Mouse (Mus musculus) limb, embryonic 12.5 days (tissue): Measurements from ENCODE around the gene Synj2bp. TPM values are rescaled to one million over a fixed set of nuclear protein-coding genes. Genes with fewer than 3 reads are reported as not detected.
"Not testable (repeated sequence)": the region's sequence is repeated elsewhere in the genome, so short reads cannot be mapped to it uniquely, and the experiment has no call there.

ENCODE experiments used
- ATAC-seq: fragments of 200-750 bp; cut with Nextera tagmentation; 2 replicates; pipeline ENCODE4 v1.8.0; 2017; ENCODE audit warnings: low read depth, moderate TSS enrichment; ENCODE audit not compliant: insufficient number of reproducible peaks, insufficient read depth, low FRiP score, low TSS enrichment
- H3K27ac ChIP-seq: fragments of 300-500 bp; sonication (generic); 2 replicates; pipeline ENCODE4 v1.5.1; 2016; ENCODE audit warnings: mild to moderate bottlenecking, moderate library complexity
- H3K27me3 ChIP-seq: fragments of 300-500 bp; sonication (generic); 2 replicates; pipeline ENCODE4 v1.6.1; 2016; ENCODE audit warnings: mild to moderate bottlenecking, moderate library complexity
- H3K36me3 ChIP-seq: fragments of 300-500 bp; sonication (generic); 2 replicates; pipeline ENCODE4 v1.6.1; 2016; ENCODE audit warnings: mild to moderate bottlenecking, moderate library complexity
- H3K4me1 ChIP-seq: fragments of 300-500 bp; sonication (generic); replicated peaks from 2 replicates; pipeline ENCODE4 v1.6.1; 2016
- H3K4me2 ChIP-seq: fragments of 300-500 bp; sonication (generic); 2 replicates; pipeline ENCODE4 v1.6.1; 2016; ENCODE audit warnings: mild to moderate bottlenecking, moderate library complexity
- H3K4me3 ChIP-seq: fragments of 300-500 bp; sonication (generic); replicated peaks from 2 replicates; pipeline ENCODE4 v1.5.1; 2016; ENCODE audit warnings: mild to moderate bottlenecking
- H3K9ac ChIP-seq: fragments of 300-500 bp; sonication (generic); replicated peaks from 2 replicates; pipeline ENCODE4 v1.6.1; 2016; ENCODE audit warnings: mild to moderate bottlenecking, moderate library complexity
- H3K9me3 ChIP-seq: fragments of 300-500 bp; sonication (generic); 2 replicates; pipeline ENCODE4 v1.6.1; 2016; ENCODE audit warnings: mild to moderate bottlenecking, moderate library complexity
- WGBS: fragments of 180-500 bp; shearing (Covaris S2); methylation state at CpG from one replicate; pipeline ENCODE4 v1.1.7; 2016; 5-methylcytosine and 5-hydroxymethylcytosine counted together
- polyA plus RNA-seq: library from polyadenylated mRNA; unstranded; fragments of >200 nt; fragmentation: Nextera tagmentation; extraction: Ambion mirVana; gene quantifications from 2 replicates; pipeline ENCODE4 v1.2.1, GENCODE M21; 2016

Synj2bp gene
- 35.6 and 39.5 TPM in 2 replicates for polyA plus RNA-seq

- Histone ChIP-seq H3K27ac (peak within 1 kb of the TSS; percentile 79), H3K36me3 (no peaks in the 10 kb centered on the region), H3K4me2 (peak within 1 kb of the TSS; percentile 72), H3K27me3 (no peaks in the 10 kb centered on the region), H3K4me3 (peak within 1 kb of the TSS; percentile 75), H3K4me1 (peaks cover 5% of the 10 kb centered on the region; the same call in 1 of the 2 replicates), H3K9ac (peak within 1 kb of the TSS; percentile 75), H3K9me3 (no peaks in the 10 kb centered on the region)
- under 1% methylated on average over 46 of the region's 46 CpGs for WGBS
- ATAC-seq, result peak; percentile 89
Observed at GRCm38 (mm10) chr12:81532316-81533028, at the start of gene Synj2bp, which contains the start of gene Gm20498. Synj2bp (minus strand) TSS chr12:81532911. Gm20498 (minus strand) TSS chr12:81532905.

- H3K27me3 ChIP-seq, result no peaks in the 10 kb centered on the region
- no peaks in the 10 kb centered on the region for H3K4me1 ChIP-seq
- 83% methylated on average over 1 of the region's 1 CpGs for WGBS
- ATAC-seq, result no peak
- no peak within 1 kb of the TSS for H3K4me3 ChIP-seq
- H3K36me3 ChIP-seq, result peaks cover 24% of the 10 kb centered on the region
- H3K9ac ChIP-seq, result no peak within 1 kb of the TSS
- H3K9me3 ChIP-seq, result no peaks in the 10 kb centered on the region
- H3K27ac ChIP-seq, result no peak within 1 kb of the TSS
- no peak within 1 kb of the TSS for H3K4me2 ChIP-seq
Observed at GRCm38 (mm10) chr12:81568374-81568773, 35.7 kb upstream of the Synj2bp start, which contains the start of gene Adam21. Adam21 (minus strand) TSS chr12:81568474.

DNA sequence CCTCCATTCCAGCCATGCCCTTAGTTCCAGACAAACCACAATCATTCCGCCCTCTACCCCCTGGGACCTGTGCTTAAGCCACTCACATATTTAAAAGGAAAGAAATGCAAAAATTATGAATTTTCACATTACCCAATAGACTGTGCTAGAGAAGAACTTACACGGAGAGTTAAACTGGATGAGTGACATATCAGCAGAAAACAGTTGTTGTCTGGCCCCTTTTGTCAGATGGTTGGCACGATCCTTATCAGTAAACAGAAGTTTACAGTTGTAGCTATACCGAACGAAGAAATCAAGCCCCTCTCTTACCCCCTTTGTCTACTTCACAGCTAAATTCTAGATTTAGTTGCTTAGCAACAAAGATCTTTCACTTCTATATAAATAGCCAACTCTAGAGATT is 35.2 kb upstream of the Synj2bp start:
- H3K4me1 ChIP-seq, result no peaks in the 10 kb centered on the region
- no peak overlapping the region for H3K9ac ChIP-seq
- H3K4me2 ChIP-seq, result no peak overlapping the region
- H3K27ac ChIP-seq, result no peak overlapping the region
- H3K9me3 ChIP-seq, result no peaks in the 10 kb centered on the region
- no peak for ATAC-seq
- 96% methylated on average over 5 of the region's 5 CpGs for WGBS
- no peaks in the 10 kb centered on the region for H3K27me3 ChIP-seq
- peaks cover 22% of the 10 kb centered on the region for H3K36me3 ChIP-seq
- H3K4me3 ChIP-seq, result no peak overlapping the region

DNA sequence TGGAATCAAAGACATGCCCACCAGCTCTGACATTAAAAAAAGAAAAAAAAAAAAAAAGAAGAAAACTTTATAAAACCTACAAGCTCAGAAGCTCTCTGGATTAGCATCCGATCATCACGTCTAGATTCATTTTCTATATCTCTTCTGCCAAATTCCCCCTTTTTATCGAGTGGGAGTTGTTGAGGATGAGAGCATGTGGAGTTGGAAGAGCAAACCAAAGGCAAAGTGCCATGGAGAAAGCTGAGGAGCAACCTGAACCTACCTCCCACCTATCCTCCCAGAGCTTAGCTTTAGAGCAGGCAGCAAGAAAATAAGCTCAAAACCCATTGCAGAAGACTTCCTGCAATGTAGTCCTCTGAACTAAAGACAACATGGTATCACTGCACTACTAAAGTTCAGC is 31.5 kb upstream of the Synj2bp start:
- Histone ChIP-seq H3K9me3 (no peaks in the 10 kb centered on the region), H3K4me3 (no peak overlapping the region), H3K4me2 (no peak overlapping the region), H3K27me3 (no peaks in the 10 kb centered on the region), H3K9ac (no peak overlapping the region), H3K4me1 (no peaks in the 10 kb centered on the region), H3K27ac (no peak overlapping the region), H3K36me3 (no peaks in the 10 kb centered on the region)
- 98% methylated on average over 3 of the region's 3 CpGs for WGBS
- no peak for ATAC-seq

GRCm38 (mm10) chr12:81549286-81549685 is 16.6 kb upstream of the Synj2bp start:
- no peak for ATAC-seq

GRCm38 (mm10) chr12:81547163-81547562 is 14.5 kb upstream of the Synj2bp start:
- WGBS, result 65% methylated on average over 4 of the region's 4 CpGs
- Histone ChIP-seq H3K4me2 (no peak overlapping the region), H3K4me3 (no peak overlapping the region), H3K27me3 (no peaks in the 10 kb centered on the region), H3K27ac (no peak overlapping the region), H3K36me3 (no peaks in the 10 kb centered on the region), H3K9ac (no peak overlapping the region), H3K9me3 (no peaks in the 10 kb centered on the region), H3K4me1 (no peaks in the 10 kb centered on the region)
- no peak for ATAC-seq

More at GRCm38 (mm10) chr12:81549286-81549685, 16.6 kb upstream of the Synj2bp start:
- H3K27ac ChIP-seq, result no peak overlapping the region
- no peaks in the 10 kb centered on the region for H3K36me3 ChIP-seq
- H3K27me3 ChIP-seq, result no peaks in the 10 kb centered on the region
- H3K9ac ChIP-seq, result no peak overlapping the region
- WGBS, result 89% methylated on average over 3 of the region's 3 CpGs
- no peaks in the 10 kb centered on the region for H3K9me3 ChIP-seq
- no peaks in the 10 kb centered on the region for H3K4me1 ChIP-seq
- no peak overlapping the region for H3K4me2 ChIP-seq
- no peak overlapping the region for H3K4me3 ChIP-seq

DNA sequence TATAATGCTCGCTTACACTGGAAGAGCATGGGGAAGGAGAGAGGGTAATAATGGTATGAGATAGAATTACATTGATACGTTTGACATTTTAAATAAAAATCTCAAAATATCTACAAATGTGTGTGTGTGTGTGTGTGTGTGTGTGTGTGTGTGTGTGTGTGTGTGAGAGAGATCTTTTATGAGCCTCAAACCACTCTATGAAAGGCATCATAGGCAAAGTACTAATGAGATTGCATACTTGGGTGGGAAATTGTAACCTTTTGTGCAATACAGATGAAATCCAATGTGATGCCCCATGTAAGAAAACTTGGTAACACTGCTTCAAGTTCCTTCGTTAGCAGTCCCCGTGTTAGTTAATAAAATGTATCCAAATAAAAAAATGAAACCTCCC is 313 bp upstream of the Synj2bp start:
- Histone ChIP-seq H3K4me3 (peak overlapping the region; percentile 75), H3K4me1 (peaks cover 5% of the 10 kb centered on the region; the same call in 1 of the 2 replicates), H3K36me3 (no peaks in the 10 kb centered on the region), H3K4me2 (peak overlapping the region; percentile 72), H3K27ac (peak overlapping the region; percentile 79; the same call in 1 of the 2 replicates), H3K9me3 (no peaks in the 10 kb centered on the region), H3K27me3 (no peaks in the 10 kb centered on the region), H3K9ac (peak overlapping the region; percentile 75; the same call in 1 of the 2 replicates)
- ATAC-seq, result no peak
- 35% methylated on average over 4 of the region's 4 CpGs for WGBS

DNA sequence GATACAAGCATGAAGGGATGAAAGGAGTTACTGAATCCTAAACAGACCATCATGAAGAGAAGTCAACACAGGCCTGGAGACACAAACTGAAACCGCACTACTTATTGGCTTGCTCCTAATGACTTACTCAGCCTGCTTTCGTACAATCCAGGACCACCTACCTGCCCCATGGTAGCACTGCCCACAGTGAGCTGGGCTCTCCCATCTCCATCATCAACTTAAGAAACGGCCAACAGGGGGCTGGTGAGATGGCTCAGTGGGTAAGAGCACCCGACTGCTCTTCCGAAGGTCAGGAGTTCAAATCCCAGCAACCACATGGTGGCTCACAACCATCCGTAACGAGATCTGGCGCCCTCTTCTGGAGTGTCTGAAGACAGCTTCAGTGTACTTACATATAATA is 2.1 kb downstream of the Synj2bp start:
- not testable (repeated sequence) for ATAC-seq, H3K36me3 ChIP-seq, H3K9me3 ChIP-seq, H3K9ac ChIP-seq, H3K27me3 ChIP-seq, H3K4me1 ChIP-seq, H3K4me3 ChIP-seq, H3K27ac ChIP-seq, H3K4me2 ChIP-seq
- WGBS, result 74% methylated on average over 8 of the region's 8 CpGs

DNA sequence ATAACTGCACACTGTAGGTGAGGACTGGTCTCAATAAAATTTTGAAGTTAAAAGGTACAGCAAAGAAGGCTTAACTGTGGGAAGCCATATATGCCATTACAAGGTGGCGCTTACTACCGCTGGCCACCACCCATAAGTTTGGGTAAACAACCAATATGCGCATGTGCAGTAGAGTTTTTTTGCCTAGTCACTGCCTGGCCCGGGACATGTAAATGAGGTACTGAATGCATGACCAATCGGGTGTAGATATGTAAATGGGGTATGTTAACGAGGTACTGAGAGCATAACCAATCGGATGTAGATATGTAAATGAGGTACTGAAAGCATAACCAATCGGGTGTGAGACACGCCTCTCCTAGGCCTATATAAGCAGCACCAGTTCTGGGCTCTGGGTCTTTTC is 35.8 kb downstream of the Synj2bp start:
- H3K4me3 ChIP-seq, H3K9me3 ChIP-seq, H3K27ac ChIP-seq, H3K27me3 ChIP-seq, H3K4me1 ChIP-seq, ATAC-seq, H3K4me2 ChIP-seq, H3K9ac ChIP-seq: not testable (repeated sequence)
- H3K36me3 ChIP-seq, result peaks cover 12% of the 10 kb centered on the region
- 96% methylated on average over 9 of the region's 9 CpGs for WGBS

DNA sequence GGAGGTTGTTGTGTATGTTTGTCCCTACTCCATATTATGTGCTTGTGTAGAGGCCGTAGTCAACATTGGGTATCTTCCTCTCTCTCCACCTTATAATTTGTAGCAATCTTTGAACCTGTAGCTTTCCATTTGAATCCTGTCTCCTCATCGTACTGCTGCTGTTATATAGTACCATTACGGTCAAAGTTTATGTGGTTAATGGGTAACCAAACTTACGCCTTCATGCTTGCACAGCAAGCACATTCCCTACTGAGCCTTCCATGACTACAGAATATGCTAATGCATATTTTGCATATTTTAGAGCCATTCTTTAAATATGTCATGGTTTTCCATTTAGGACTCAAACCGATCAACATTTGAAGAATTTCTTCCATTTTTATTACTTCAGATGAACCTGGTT is 42.2 kb downstream of the Synj2bp start:
- Histone ChIP-seq H3K9me3 (no peaks in the 10 kb centered on the region), H3K4me3 (no peak overlapping the region), H3K9ac (no peak overlapping the region), H3K4me1 (no peaks in the 10 kb centered on the region), H3K27me3 (no peaks in the 10 kb centered on the region), H3K27ac (no peak overlapping the region), H3K4me2 (no peak overlapping the region), H3K36me3 (no peaks in the 10 kb centered on the region)
- ATAC-seq, result no peak
- WGBS, result 93% methylated on average over 5 of the region's 5 CpGs

- H3K4me3 ChIP-seq, result peak overlapping the region; percentile 62
- no peaks in the 10 kb centered on the region for H3K4me1 ChIP-seq
- 43% methylated on average over 6 of the region's 6 CpGs for WGBS
- H3K4me2 ChIP-seq, result peak overlapping the region; percentile 60
- no peak overlapping the region for H3K27ac ChIP-seq
- H3K36me3 ChIP-seq, result no peaks in the 10 kb centered on the region
- no peak for ATAC-seq
- H3K9me3 ChIP-seq, result no peaks in the 10 kb centered on the region
- H3K9ac ChIP-seq, result no peak overlapping the region
- H3K27me3 ChIP-seq, result no peaks in the 10 kb centered on the region
Observed at GRCm38 (mm10) chr12:81485311-81485710, 47.4 kb downstream of the Synj2bp start.
